Mouse (Mus musculus): ENCODE measurements around the gene Chrnb1. TPM values are rescaled to one million over a fixed set of nuclear protein-coding genes. Genes with fewer than 3 reads are reported as not detected.

The Chrnb1 gene
- total and polyA plus RNA-seq, 2 experiments from 2014 or later = 3.1 to 11.2 TPM

DNA sequence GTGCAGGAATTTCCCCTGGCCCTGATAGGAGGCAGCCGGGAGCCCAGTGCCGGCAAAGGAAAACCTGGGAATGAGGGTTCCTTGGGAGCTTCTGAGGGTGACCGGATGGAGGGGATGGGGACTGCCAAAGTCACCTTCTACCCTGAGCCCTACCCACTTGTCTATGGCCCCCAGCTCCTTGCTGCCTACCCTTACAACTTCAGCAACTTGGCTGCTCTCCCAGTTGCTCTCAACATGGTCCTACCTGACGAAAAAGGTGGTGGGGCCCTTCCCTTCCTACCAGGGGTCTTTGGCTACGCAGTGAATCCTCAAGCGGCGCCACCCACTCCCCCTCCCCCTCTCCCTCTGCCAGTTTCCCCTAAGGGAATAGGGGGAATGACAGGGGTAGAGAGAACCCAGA is 16.8 kb downstream of the Chrnb1 start:
- no peak for DNase-seq (ENCODE audit: low spot score)
- WGBS = 60% methylated on average over 7 of the region's 7 CpGs
- no peak overlapping the region for H3K4me2 ChIP-seq (ENCODE audit: low read depth, low read length)

GRCm38 (mm10) chr11:69778258-69778982 is 17.3 kb downstream of the Chrnb1 start:
- no peaks in the 10 kb centered on the region for H3K27me3 ChIP-seq (ENCODE audit: control insufficient read depth, insufficient read depth, low read length)
- H3K4me1 ChIP-seq (ENCODE audit: control insufficient read depth, insufficient read depth) = 0 out of 2 replicates have a peak, but pooled peaks cover 3% of the 10 kb centered on the region
- no peak overlapping the region for H3K4me3 ChIP-seq (ENCODE audit: low read depth, low read length)
- DNase-seq (ENCODE audit: low spot score) = no peak
- H3K4me2 ChIP-seq (ENCODE audit: low read depth, low read length) = no peak overlapping the region
- H3K27ac ChIP-seq (ENCODE audit: low read depth) = no peak overlapping the region
- H3K9me3 ChIP-seq (replicated peaks; ENCODE audit: control insufficient read depth, low read length) = no peaks in the 10 kb centered on the region
- TF ChIP-seq EP300 (IDR thresholded peaks at IDR 0.05; ENCODE audit: low read depth) (no peak), CTCF (IDR thresholded peaks at IDR 0.05; ENCODE audit: low read depth) (no peak)
- 59% methylated on average over 23 of the region's 23 CpGs for WGBS
- ATAC-seq (ENCODE audit: insufficient read depth, low read depth) = no peak
- peaks cover 18% of the 10 kb centered on the region for H3K36me3 ChIP-seq (replicated peaks; ENCODE audit: control insufficient read depth, insufficient read depth, low read length)
- H3K9ac ChIP-seq (replicated peaks; ENCODE audit: low read depth, low read length) = no peak overlapping the region

More for the DNA sequence above, 16.8 kb downstream of the Chrnb1 start:
- peaks cover 18% of the 10 kb centered on the region for H3K36me3 ChIP-seq (replicated peaks; ENCODE audit: control insufficient read depth, insufficient read depth, low read length)
- H3K9me3 ChIP-seq (replicated peaks; ENCODE audit: control insufficient read depth, low read length) = no peaks in the 10 kb centered on the region
- H3K4me3 ChIP-seq (ENCODE audit: low read depth, low read length) = no peak overlapping the region
- H3K4me1 ChIP-seq (ENCODE audit: control insufficient read depth, insufficient read depth) = 0 out of 2 replicates have a peak, but pooled peaks cover 3% of the 10 kb centered on the region
- no peaks in the 10 kb centered on the region for H3K27me3 ChIP-seq (ENCODE audit: control insufficient read depth, insufficient read depth, low read length)
- H3K9ac ChIP-seq (replicated peaks; ENCODE audit: low read depth, low read length) = no peak overlapping the region
- TF ChIP-seq CTCF (IDR thresholded peaks at IDR 0.05; ENCODE audit: low read depth) = no peak
- no peak for TF ChIP-seq EP300 (IDR thresholded peaks at IDR 0.05; ENCODE audit: low read depth)
- no peak overlapping the region for H3K27ac ChIP-seq (ENCODE audit: low read depth)
- ATAC-seq (ENCODE audit: insufficient read depth, low read depth) = peak; percentile 24; the same call in 1 of the 2 replicates

DNA sequence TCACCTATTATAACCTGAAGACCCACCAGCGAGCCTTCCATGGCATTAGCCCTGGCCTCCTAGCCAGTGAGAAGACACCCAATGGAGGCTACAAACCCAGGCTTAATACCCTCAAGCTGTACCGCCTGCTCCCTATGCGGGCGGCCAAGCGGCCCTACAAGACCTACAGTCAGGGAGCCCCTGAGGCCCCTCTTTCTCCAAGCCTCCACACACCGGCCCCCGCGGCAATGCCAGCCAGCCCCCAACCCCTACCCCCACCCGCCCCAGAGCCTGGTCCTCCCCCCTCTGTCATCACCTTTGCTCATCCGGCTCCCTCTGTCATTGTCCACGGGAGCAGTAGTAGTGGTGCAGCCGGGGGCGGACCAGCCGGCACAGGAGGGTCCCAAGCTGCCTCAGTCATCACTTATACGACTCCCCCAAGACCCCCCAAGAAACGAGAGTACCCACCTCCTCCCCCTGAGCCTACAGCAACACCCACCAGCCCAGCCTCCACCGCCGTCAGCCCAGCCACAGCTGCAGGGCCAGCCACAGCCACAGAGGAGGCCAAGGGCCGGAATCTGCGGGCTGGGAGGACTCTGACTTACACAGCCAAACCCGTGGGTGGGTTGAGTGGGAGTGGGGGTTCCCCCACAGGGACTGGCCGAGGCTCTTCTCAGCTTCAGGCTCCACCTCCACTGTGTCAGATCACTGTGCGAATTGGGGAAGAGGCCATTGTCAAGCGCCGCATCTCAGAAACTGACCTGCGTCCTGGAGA is 18.1 kb downstream of the Chrnb1 start:
- no peak overlapping the region for H3K4me2 ChIP-seq (ENCODE audit: low read depth, low read length)
- DNase-seq (ENCODE audit: low spot score) = no peak
- no peak overlapping the region for H3K4me3 ChIP-seq (ENCODE audit: low read depth, low read length)
- 0 out of 2 replicates have a peak, but pooled peaks cover 3% of the 10 kb centered on the region for H3K4me1 ChIP-seq (ENCODE audit: control insufficient read depth, insufficient read depth)
- H3K27ac ChIP-seq (ENCODE audit: low read depth) = no peak overlapping the region
- peaks cover 23% of the 10 kb centered on the region for H3K36me3 ChIP-seq (replicated peaks; ENCODE audit: control insufficient read depth, insufficient read depth, low read length)
- TF ChIP-seq CTCF (IDR thresholded peaks at IDR 0.05; ENCODE audit: low read depth) (no peak), EP300 (IDR thresholded peaks at IDR 0.05; ENCODE audit: low read depth) (no peak)
- no peak overlapping the region for H3K9ac ChIP-seq (replicated peaks; ENCODE audit: low read depth, low read length)
- ATAC-seq (ENCODE audit: insufficient read depth, low read depth) = no peak
- H3K9me3 ChIP-seq (replicated peaks; ENCODE audit: control insufficient read depth, low read length) = no peaks in the 10 kb centered on the region
- WGBS = 59% methylated on average over 26 of the region's 26 CpGs
- no peaks in the 10 kb centered on the region for H3K27me3 ChIP-seq (ENCODE audit: control insufficient read depth, insufficient read depth, low read length)

DNA sequence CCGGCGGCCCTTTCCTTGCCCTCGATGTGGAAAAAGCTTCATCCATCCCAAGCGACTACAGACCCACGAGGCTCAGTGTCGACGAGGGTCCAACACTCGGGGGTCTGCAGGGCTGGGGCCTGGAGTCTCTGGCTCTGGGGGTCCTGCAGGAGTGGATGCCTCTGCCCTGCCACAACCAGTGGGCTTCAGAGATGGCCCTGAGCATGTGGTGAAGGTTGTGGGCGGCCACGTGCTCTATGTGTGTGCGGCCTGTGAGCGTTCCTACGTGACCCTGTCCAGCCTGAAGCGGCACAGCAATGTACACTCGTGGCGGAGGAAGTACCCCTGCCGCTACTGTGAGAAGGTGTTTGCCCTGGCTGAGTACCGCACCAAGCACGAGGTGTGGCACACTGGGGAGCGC is 19.3 kb downstream of the Chrnb1 start:
- Histone ChIP-seq H3K4me2 (ENCODE audit: low read depth, low read length) (no peak overlapping the region), H3K4me1 (ENCODE audit: control insufficient read depth, insufficient read depth) (0 out of 2 replicates have a peak, but pooled peaks cover 3% of the 10 kb centered on the region), H3K4me3 (ENCODE audit: low read depth, low read length) (no peak overlapping the region), H3K9ac (replicated peaks; ENCODE audit: low read depth, low read length) (no peak overlapping the region), H3K9me3 (replicated peaks; ENCODE audit: control insufficient read depth, low read length) (no peaks in the 10 kb centered on the region), H3K36me3 (replicated peaks; ENCODE audit: control insufficient read depth, insufficient read depth, low read length) (peaks cover 26% of the 10 kb centered on the region), H3K27ac (ENCODE audit: low read depth) (no peak overlapping the region), H3K27me3 (ENCODE audit: control insufficient read depth, insufficient read depth, low read length) (no peaks in the 10 kb centered on the region)
- TF ChIP-seq CTCF (IDR thresholded peaks at IDR 0.05; ENCODE audit: low read depth) = no peak
- no peak for TF ChIP-seq EP300 (IDR thresholded peaks at IDR 0.05; ENCODE audit: low read depth)
- WGBS = 87% methylated on average over 20 of the region's 20 CpGs
- ATAC-seq (ENCODE audit: insufficient read depth, low read depth) (no peak), DNase-seq (ENCODE audit: low spot score) (no peak)

DNA sequence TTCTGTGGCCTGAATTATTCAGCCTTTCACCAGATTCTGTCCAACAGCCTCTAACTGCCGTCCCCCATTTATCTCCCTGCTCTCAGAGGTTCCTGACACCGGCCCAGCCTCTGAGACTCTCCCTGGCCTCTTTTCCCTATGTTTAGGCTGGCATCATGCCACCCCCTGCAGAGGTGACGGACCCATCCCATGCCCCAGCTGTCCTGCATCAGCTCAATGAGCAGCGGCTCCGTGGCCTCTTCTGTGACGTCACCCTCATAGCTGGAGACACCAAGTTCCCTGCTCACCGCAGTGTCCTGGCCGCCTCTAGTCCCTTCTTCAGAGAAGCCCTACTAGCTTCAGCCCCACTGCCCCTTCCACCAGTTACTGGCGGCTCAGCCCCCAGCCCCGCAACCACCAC is 20.0 kb downstream of the Chrnb1 start:
- no peak overlapping the region for H3K4me2 ChIP-seq (ENCODE audit: low read depth, low read length)
- no peak overlapping the region for H3K9ac ChIP-seq (replicated peaks; ENCODE audit: low read depth, low read length)

More for the DNA sequence above, 20.0 kb downstream of the Chrnb1 start:
- ATAC-seq (ENCODE audit: insufficient read depth, low read depth) (no peak), DNase-seq (ENCODE audit: low spot score) (no peak)
- WGBS = 63% methylated on average over 10 of the region's 10 CpGs
- TF ChIP-seq CTCF (IDR thresholded peaks at IDR 0.05; ENCODE audit: low read depth) (no peak), EP300 (IDR thresholded peaks at IDR 0.05; ENCODE audit: low read depth) (no peak)
- Histone ChIP-seq H3K36me3 (replicated peaks; ENCODE audit: control insufficient read depth, insufficient read depth, low read length) (peaks cover 26% of the 10 kb centered on the region), H3K9me3 (replicated peaks; ENCODE audit: control insufficient read depth, low read length) (no peaks in the 10 kb centered on the region), H3K4me3 (ENCODE audit: low read depth, low read length) (no peak overlapping the region), H3K27ac (ENCODE audit: low read depth) (no peak overlapping the region), H3K27me3 (ENCODE audit: control insufficient read depth, insufficient read depth, low read length) (no peaks in the 10 kb centered on the region), H3K4me1 (ENCODE audit: control insufficient read depth, insufficient read depth) (0 out of 2 replicates have a peak, but pooled peaks cover 3% of the 10 kb centered on the region)

All from heart, postnatal 0 days (tissue).